Mouse (Mus musculus) E14TG2a.4 (cell line): ENCODE measurements at regions not wholly inside any gene's neighbourhood (a gene's known extent, or its start where the extent isn't known, plus 50 kb on each side); places are given as distances from the start of the nearest gene placed in this dataset.

Experiments
- CTCF ChIP-seq: conservative IDR thresholded peaks from 2 replicates; pipeline ENCODE4 v1.5.1; 2014; ENCODE audit warnings: low read length
- NANOG ChIP-seq: IDR thresholded peaks from 2 replicates; pipeline ENCODE4 v1.6.1; 2014; ENCODE audit warnings: borderline replicate concordance, low read length, mixed read lengths
- POU5F1 ChIP-seq: IDR thresholded peaks from 2 replicates; pipeline ENCODE4 v1.6.1; 2014; ENCODE audit warnings: low read length, borderline replicate concordance

DNA sequence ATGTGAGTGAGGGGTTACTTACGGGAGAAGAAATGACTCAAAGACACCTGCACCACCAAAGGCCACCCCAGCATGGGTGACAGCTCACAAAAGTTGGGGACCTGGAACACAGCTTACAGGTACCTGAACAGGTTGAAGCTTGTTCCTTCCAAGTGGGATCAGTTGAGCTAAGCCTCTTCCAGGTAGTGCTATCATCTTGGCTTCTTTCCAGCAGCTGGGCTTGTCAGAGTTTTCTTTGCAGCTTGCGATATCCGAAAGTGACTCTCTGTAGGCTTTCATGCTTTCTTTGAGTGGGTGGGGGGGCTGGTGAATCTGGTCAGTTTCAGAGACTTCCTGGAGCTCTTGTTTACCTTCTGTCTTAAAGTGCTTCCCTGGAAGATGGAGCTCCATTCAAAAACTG, 65.4 kb upstream of the Eed start:
- TF ChIP-seq CTCF: no peak
- no peak for TF ChIP-seq NANOG
- no peak for TF ChIP-seq POU5F1
